Mouse (Mus musculus) MEL-GATA-1-ER (cell line): Measurements from ENCODE around the gene Ralgps1.

ENCODE experiments used
- DNase-seq: peaks from one replicate; pipeline ENCODE4 v3.0.0-alpha.2; 2012; ENCODE audit warnings: low read depth; ENCODE audit errors: extremely low read depth

The Ralgps1 gene

GRCm38 (mm10) chr2:33321641-33322040, 49.6 kb downstream of the Ralgps1 start:
- no peak for DNase-seq

- no peak for DNase-seq
These were observed 50.3 kb downstream of the Ralgps1 start for GRCm38 (mm10) chr2:33321031-33321430.

- DNase-seq: no peak
These were observed 50.7 kb downstream of the Ralgps1 start for GRCm38 (mm10) chr2:33320568-33320967.

GRCm38 (mm10) chr2:33319934-33320333, 51.4 kb downstream of the Ralgps1 start:
- DNase-seq: no peak

- no peak for DNase-seq
These were observed 51.8 kb downstream of the Ralgps1 start for GRCm38 (mm10) chr2:33319455-33319854.

GRCm38 (mm10) chr2:33318491-33318964, 52.8 kb downstream of the Ralgps1 start:
- no peak for DNase-seq

GRCm38 (mm10) chr2:33316516-33316915, 54.8 kb downstream of the Ralgps1 start:
- no peak for DNase-seq

GRCm38 (mm10) chr2:33316063-33316405, 55.3 kb downstream of the Ralgps1 start:
- no peak for DNase-seq

- no peak for DNase-seq
These were observed 55.8 kb downstream of the Ralgps1 start for GRCm38 (mm10) chr2:33315233-33316062.

GRCm38 (mm10) chr2:33309426-33309825, 61.9 kb downstream of the Ralgps1 start:
- no peak for DNase-seq

GRCm38 (mm10) chr2:33306565-33306964, 64.7 kb downstream of the Ralgps1 start:
- no peak for DNase-seq

- DNase-seq: no peak
These were observed 67.8 kb downstream of the Ralgps1 start for GRCm38 (mm10) chr2:33303416-33303947.

- no peak for DNase-seq
These were observed 68.5 kb downstream of the Ralgps1 start for GRCm38 (mm10) chr2:33302828-33303227.

GRCm38 (mm10) chr2:33302405-33302804, 68.9 kb downstream of the Ralgps1 start:
- DNase-seq: no peak

GRCm38 (mm10) chr2:33300371-33301046, 70.8 kb downstream of the Ralgps1 start:
- DNase-seq: no peak

- DNase-seq: no peak
These were observed 72.4 kb downstream of the Ralgps1 start for GRCm38 (mm10) chr2:33298928-33299327.

GRCm38 (mm10) chr2:33295115-33295514, 76.2 kb downstream of the Ralgps1 start:
- DNase-seq: no peak

- DNase-seq: peak; percentile 43
These were observed 79.2 kb downstream of the Ralgps1 start for GRCm38 (mm10) chr2:33292057-33292456.

- no peak for DNase-seq
These were observed 80.8 kb downstream of the Ralgps1 start for GRCm38 (mm10) chr2:33290491-33290890.

GRCm38 (mm10) chr2:33288837-33289236, 82.4 kb downstream of the Ralgps1 start:
- no peak for DNase-seq

GRCm38 (mm10) chr2:33283674-33284073, 87.6 kb downstream of the Ralgps1 start:
- DNase-seq: no peak

GRCm38 (mm10) chr2:33282877-33283276, 88.4 kb downstream of the Ralgps1 start:
- DNase-seq: no peak
